Mouse (Mus musculus): ENCODE measurements around the gene Stab1.

- TF ChIP-seq HCFC1 (IDR thresholded peaks at IDR 0.05; ENCODE audit: borderline replicate concordance, insufficient read depth, low read length) (no peak), CHD2 (IDR thresholded peaks at IDR 0.05; ENCODE audit: low read depth, low read length) (no peak), MAFK (IDR thresholded peaks at IDR 0.05; ENCODE audit: insufficient read depth, low read depth, low read length) (no peak)
These were observed 46.9 kb upstream of the Stab1 start for GRCm38 (mm10) chr14:31215157-31216002.

Data from ES-E14 (cell line).